Mouse (Mus musculus): ENCODE results near the gene Cct3. TPM values are rescaled to one million over a fixed set of nuclear protein-coding genes. Genes with fewer than 3 reads are reported as not detected.
"Not testable (repeated sequence)": the region's sequence is repeated elsewhere in the genome, so short reads cannot be mapped to it uniquely, and the experiment has no call there.

Gene Cct3
- total RNA-seq (2021), result 100 to 1,000 TPM; 188 to 189 TPM
- long read RNA-seq, experiment 1, transcript Cct3-201 (14 exons, 1,977 nt), result major isoform, 137 of 148 reads
- long read RNA-seq, experiment 1, partial matches to known transcripts, result 6 of 148 reads
- long read RNA-seq, experiment 1, other reads (novel, unspliced or antisense), result 3 of 148 reads
- long read RNA-seq, experiment 2, transcript Cct3-201 (14 exons, 1,977 nt), result major isoform, 116 of 123 reads
- long read RNA-seq, experiment 2, partial matches to known transcripts, result 5 of 123 reads
- long read RNA-seq, experiment 2, other reads (novel, unspliced or antisense), result 2 of 123 reads

GRCm38 (mm10) chr3:88296561-88297318 is at the start of gene Cct3, which contains the start of gene Tsacc:
Gene Cct3, plus strand, starts transcription at chr3:88297116.
Gene Tsacc, minus strand, starts transcription at chr3:88296999.
- DNase-seq (ENCODE audit: low spot score in 2 of 2), result peak; percentile 92 to 98

DNA sequence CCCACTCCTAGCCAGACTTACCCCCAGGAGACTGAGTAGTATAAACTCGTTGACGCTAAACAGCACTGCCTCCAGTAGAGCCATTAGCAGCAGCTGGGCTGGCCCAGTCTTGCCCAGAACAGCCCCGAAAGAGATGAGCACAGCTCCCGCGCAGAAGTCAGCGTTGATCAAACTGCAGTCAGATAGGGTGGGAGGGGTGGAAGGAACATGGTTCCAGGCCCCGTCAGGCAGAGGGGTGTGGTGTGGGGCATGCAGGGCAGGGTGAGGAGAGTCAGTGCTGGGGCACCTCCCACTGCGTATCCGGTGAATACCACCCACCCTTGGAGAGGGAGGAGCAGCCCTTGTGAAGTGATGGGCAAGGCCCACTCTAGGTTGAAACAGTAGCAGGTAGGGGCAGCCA is 49.2 kb upstream of the Cct3 start:
- no peak for DNase-seq (ENCODE audit: low spot score in 2 of 2)

DNA sequence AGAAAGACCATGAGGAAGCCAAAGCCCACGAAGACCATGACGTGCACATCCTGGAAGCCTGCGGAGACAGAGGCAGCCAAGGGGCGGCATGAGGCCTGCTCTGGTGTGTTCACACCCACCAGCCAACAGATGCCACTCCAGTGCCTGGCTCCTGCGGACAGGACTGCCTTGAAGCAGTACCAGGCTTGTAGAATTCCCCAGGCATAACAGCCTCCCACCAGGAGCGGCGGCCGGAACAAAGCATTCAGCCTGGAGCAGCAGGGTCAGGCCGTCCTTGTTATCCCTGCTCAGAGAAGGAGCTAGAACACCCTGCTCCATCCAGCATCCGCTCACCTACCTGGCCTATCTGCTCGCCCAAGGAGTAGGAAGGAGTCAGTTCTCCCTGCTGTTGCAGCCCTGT is 48.5 kb upstream of the Cct3 start:
- DNase-seq (ENCODE audit: low spot score in 2 of 2), result no peak

GRCm38 (mm10) chr3:88252739-88253138 is 44.2 kb upstream of the Cct3 start:
- no peak for DNase-seq (ENCODE audit: low spot score in 2 of 2)

DNA sequence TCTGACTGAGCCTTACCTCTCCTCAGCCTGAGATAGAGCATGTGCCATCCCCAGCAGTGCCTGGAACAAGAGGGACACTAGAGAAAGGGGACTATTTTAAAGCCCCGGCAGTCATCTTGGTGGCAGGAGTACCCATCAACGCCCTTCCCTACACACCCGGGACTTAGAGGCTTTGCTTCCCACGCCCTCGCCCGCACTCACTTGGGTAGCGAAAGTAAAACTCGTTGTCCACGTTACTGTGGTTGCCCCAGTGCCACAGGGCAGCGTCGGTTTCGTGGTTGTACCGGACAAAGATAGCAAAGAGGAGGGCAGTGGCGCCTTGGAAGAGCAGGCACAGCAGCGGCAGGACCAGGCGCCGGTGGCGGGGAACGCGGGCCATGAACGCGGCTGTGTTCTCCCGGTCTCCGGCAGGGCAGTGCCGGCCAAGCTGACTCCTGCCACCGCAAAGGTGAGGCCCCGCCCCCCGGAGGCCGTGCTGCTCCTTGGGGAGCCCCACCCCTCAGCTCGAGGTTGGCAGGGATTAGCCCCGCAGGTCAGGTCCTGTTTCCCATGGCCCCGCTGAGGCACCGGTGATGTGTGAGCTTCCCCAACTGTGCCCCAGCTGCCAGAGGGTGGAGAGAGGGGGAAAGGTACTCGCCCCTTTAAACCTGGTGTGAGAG is 42.5 kb upstream of the Cct3 start, which contains the start of gene Rhbg:
Gene Rhbg (minus strand): TSS at position 442 of the 659 bp plus-strand sequence.
- DNase-seq (ENCODE audit: low spot score in 2 of 2), result no peak

DNA sequence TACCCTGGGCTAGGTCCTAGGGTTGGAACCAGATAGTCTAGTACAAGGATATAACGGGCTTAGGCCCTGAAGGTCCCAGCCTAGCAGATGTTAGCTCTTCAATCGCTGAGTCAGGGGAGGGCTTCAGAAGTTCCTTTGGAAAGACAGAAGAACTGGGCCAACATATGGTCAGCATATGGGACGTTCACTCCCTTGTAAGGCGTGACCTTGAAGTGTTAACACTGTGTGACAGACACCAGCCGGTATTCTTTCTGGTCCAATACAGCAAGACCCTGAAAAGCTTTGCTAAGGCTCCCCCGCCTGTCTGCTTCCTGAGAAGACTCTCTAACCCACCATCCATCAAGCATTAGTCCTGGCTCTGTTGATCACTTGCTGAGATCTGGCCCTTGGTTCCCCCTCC is 41.0 kb upstream of the Cct3 start:
- no peak for DNase-seq (ENCODE audit: low spot score in 2 of 2)

DNA sequence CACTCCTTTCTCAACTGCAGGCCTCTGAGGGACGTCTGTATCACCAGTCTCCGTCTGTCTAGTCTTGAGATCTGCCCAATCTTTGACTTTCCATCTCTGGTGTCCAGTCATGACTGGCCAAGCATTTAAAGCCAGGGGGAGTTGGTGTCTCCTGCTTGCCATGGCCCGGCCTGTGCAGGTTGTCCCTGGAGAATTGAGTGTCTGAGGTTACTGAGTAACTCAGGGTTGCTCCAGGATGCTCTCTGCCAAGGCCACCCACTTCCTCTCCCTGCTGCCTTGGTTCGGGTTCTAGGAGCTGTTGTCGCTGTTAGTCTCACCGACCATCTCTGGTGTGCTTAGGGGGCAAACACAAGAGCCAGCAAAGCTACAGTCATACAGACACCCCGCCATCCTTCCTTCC is 40.5 kb upstream of the Cct3 start:
- DNase-seq (ENCODE audit: low spot score in 2 of 2), result no peak

DNA sequence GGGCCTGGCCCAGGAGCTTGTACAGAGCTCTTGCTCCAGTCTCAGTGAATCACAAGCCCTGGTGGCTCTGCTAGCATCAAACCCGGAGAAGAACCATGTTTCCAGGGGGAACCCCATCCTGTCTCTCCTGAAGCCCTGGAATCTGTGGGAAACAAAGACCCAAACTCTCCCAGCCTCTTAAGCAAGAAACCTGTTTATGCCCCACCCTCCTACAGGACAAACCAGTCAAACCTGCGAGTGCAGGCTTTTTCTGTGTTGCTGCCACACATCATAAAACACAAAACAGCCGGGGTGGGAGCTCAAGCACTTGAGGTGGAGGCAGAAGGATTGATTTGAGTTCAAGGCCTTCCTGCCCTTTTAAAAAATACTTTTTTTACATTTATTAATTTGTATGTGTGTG is 34.6 kb upstream of the Cct3 start:
- no peak for DNase-seq (ENCODE audit: low spot score in 2 of 2)

GRCm38 (mm10) chr3:88268014-88268413 is 28.9 kb upstream of the Cct3 start:
- DNase-seq (ENCODE audit: low spot score in 2 of 2), result not testable (repeated sequence)

DNA sequence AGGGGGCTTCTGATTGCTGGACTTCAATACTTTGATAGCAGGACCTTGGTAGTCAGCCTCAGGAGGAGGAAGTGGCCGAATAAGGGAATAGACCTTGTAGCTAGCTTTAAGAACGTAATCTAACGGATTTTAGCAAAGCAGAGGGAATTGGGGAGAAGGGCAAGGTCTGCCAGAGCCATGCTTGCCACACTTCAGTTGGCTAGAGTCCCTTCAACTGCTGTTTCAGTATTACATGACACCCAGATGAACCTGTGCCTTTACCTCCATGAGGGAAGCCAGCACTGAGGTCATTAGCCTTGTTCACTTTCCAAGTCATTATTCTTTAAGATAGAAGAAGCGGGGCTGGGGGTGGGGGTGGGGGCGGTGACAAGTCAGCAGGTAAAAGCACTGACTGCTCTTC is 27.9 kb upstream of the Cct3 start:
- DNase-seq (ENCODE audit: low spot score in 2 of 2), result no peak

DNA sequence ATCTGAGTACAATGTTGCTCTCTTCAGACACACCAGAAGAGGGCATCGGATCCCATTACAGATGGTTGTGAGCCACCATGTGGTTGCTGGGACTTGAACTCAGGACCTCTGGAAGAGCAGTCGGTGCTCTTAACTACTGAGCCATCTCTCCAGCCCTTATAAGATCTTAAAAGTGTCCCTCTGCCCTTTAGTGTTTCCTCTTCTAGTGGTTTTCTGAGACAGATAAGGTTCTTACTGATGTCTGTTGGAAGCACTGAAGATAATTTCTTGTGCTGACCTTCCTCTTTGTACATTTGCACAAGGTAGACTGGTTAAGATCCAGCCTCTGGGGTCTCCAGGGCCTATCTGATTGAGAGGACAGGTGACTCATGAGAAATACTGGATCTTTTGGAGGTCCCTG is 25.6 kb upstream of the Cct3 start:
- not testable (repeated sequence) for DNase-seq (ENCODE audit: low spot score in 2 of 2)

DNA sequence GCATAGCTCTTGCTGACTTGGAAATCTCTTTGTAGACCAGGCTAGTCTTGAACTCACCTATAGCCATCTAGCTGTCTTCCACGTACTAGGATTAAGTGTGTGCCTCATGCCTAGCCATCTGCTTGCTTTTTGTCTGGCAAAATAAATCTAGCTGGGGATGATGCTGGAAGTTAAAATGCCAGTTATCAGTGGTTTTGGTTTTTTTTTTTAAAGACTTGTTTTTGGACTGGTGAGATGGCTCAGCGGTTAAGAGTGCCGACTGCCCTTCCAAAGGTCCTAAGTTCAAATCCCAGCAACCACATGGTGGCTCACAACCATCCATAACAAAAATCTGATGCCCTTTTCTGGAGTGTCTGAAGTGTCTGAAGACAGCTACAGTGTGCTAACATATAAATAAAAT is 25.1 kb upstream of the Cct3 start:
- no peak for DNase-seq (ENCODE audit: low spot score in 2 of 2)

DNA sequence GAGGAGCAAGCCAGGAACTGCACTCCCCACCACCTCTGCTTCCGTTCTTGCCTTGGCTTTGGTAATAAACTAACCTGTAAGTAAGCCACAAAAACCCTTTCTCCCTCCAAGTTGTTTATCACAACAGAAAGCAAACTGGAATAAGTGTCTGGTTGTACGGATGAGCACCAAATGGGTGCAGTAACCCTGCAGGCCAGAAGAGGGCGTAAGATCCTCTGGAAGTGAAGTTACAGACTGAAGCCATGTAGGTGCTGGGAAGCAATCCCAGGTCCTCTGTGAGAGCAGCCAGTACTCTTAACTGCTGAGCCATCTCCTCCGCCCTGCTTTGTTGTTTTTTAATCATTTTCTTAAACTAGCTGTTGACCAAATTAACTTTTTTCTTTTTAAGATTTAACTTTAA is 22.9 kb upstream of the Cct3 start:
- DNase-seq (ENCODE audit: low spot score in 2 of 2), result no peak

DNA sequence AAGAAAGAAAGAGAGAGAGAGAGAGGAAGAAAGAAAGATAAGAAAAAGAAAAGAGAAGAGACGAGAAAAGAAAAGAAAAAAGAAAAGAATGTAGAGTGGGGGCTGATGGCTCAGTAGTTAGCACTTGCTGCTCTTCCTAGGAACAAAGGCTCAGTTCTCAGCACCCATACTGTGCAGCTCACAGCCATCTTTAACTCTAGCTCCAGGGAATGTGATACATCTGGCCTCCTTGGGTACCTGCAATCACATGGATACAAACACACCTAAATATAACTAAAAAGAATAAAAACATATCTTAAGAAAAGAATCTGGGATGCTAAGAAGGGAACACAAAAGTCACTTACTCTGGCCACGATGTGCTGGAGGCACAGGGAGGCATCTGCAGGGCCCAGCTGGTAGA is 20.8 kb upstream of the Cct3 start:
- no peak for DNase-seq (ENCODE audit: low spot score in 2 of 2)

DNA sequence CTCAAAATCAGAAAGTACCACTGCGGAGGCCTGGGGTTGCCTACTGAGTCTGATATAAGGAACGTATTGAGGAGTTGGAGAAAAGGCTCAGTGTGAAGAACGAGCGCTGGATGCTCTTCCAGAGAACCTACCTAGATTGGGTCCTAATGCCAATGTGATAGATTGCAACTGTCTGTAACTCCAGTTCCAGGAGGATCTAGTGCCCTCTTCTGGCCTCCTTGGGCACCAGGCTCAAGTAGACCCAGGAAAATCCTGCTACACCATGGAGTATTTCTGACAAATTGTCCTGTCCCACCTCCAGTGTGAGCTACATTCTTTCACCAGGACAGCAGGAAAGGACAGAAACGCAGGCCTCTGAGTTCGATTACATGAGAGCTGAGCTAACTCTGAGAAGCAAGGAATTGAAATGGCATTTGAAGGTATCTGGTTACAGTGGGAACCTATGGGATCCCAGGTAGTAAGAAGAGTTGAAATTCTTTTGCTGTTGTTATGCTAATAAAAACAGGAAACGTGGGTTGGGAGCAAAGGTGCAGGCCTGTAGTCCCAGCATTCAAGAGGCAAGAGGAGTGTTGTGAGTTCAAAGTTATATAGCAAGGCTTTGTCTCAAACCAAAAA is 20.3 kb upstream of the Cct3 start:
- peak; percentile 46 to 48 for DNase-seq (ENCODE audit: low spot score in 2 of 2)

GRCm38 (mm10) chr3:88280035-88280434 is 16.9 kb upstream of the Cct3 start:
- DNase-seq (ENCODE audit: low spot score in 2 of 2), result no peak

GRCm38 (mm10) chr3:88281141-88281916 is 15.6 kb upstream of the Cct3 start:
- DNase-seq (ENCODE audit: low spot score in 2 of 2), result not testable (repeated sequence)

- not testable (repeated sequence) for DNase-seq (ENCODE audit: low spot score in 2 of 2)
Measured at GRCm38 (mm10) chr3:88284815-88285564, 11.9 kb upstream of the Cct3 start.

DNA sequence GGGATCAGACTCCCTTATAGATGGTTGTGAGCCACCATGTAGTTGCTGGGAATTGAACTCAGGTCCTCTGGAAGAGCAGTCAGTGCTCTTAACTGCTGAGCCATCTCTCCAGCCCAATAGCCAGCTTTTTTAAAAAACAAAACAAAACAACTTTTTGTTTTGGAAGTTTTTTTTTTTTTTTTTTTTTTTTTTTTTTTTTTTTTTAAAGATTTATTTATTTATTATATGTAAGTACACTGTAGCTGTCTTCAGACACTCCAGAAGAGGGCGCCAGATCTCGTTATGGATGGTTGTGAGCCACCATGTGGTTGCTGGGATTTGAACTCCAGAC is 11.4 kb upstream of the Cct3 start:
- DNase-seq (ENCODE audit: low spot score in 2 of 2), result not testable (repeated sequence)

GRCm38 (mm10) chr3:88287110-88287509 is 9.8 kb upstream of the Cct3 start, which contains the start of gene Gm38392:
Gene Gm38392, minus strand, starts transcription at chr3:88287210.
- no peak for DNase-seq (ENCODE audit: low spot score in 2 of 2)
